Comparison of ENCODE assay signal across 12 mouse cellular contexts in the genomic region with DNA sequence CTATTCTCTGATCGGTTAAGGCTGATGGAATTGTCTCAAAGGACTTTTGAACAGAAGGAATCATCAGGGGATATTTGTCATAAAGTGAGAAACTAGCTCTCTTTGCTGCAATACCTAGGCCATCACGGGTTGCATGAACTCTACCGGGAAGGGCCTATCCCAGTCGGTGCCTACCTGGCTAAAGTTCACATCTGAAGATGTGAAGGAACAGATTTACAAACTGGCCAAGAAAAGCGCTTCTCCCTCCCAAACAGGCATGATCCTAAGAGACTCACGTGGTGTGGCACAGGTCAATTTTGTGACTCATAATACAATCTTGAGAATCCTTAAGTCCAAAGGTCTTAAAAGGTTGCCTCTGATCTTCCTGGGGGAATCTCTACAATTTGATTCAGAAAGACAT.
"Had no signal": no experiment of that assay in that cellular context is flagged by ENCODE, and none has a peak within 500 bp of the region (broad histone marks: within the 10 kb centered on the region; RNA-seq: fewer than 3 reads in every experiment).

No protein-coding gene starts in this region.

- H3K4me1 ChIP-seq: limb, embryonic 12.5 days; midbrain, embryonic 13.5 days; neural tube, embryonic 15.5 days had no signal

- H3K36me3 ChIP-seq: limb, embryonic 12.5 days; liver, embryonic 13.5 days; lung, embryonic 15.5 days; midbrain, embryonic 13.5 days; neural tube, embryonic 15.5 days had no signal

- ATAC-seq: hindbrain, postnatal 0 days; liver, postnatal 0 days; midbrain, embryonic 13.5 days had no signal

- H3K9ac ChIP-seq: limb, embryonic 12.5 days; liver, embryonic 13.5 days; liver, postnatal 0 days; lung, embryonic 15.5 days; midbrain, embryonic 13.5 days; neural tube, embryonic 15.5 days had no signal

- H3K27ac ChIP-seq: hindbrain, postnatal 0 days; limb, embryonic 12.5 days; liver, embryonic 13.5 days; lung, embryonic 15.5 days; midbrain, embryonic 13.5 days; neural tube, embryonic 15.5 days had no signal

- DNase-seq: liver; liver, embryonic 13.5 days; liver, postnatal 0 days; right cerebral cortex, adult 18-20 months; spleen, adult 18-20 months; thymus, adult 18-20 months; thymus, postnatal 14 days had no signal

- H3K9me3 ChIP-seq: limb, embryonic 12.5 days; liver, embryonic 13.5 days; lung, embryonic 15.5 days; midbrain, embryonic 13.5 days; neural tube, embryonic 15.5 days had no signal

- H3K4me3 ChIP-seq: limb, embryonic 12.5 days; liver, embryonic 13.5 days; lung, embryonic 15.5 days; midbrain, embryonic 13.5 days; neural tube, embryonic 15.5 days had no signal

- H3K27me3 ChIP-seq: limb, embryonic 12.5 days; liver, embryonic 13.5 days; lung, embryonic 15.5 days had no signal

- H3K4me2 ChIP-seq: limb, embryonic 12.5 days; liver, embryonic 13.5 days; lung, embryonic 15.5 days; midbrain, embryonic 13.5 days; neural tube, embryonic 15.5 days had no signal
